Mouse (Mus musculus): ENCODE results near the gene Pde12. TPM values are rescaled to one million over a fixed set of nuclear protein-coding genes. Genes with fewer than 3 reads are reported as not detected.
"Not testable (repeated sequence)": the region's sequence is repeated elsewhere in the genome, so short reads cannot be mapped to it uniquely, and the experiment has no call there.

Gene Pde12
- polyA plus RNA-seq, 1 experiment, result 8.5 TPM

- Histone ChIP-seq H3K9me3 (replicated peaks; ENCODE audit: control insufficient read depth, insufficient read depth, low read length, poor library complexity, severe bottlenecking) (no peaks in the 10 kb centered on the region), H3K4me1 (ENCODE audit: control insufficient read depth, insufficient read depth, low read length) (peaks cover 2% of the 10 kb centered on the region), H3K9ac (ENCODE audit: low read depth, poor library complexity, severe bottlenecking) (no peak overlapping the region), H3K27me3 (ENCODE audit: control insufficient read depth, insufficient read depth, low read length, poor library complexity, severe bottlenecking) (no peaks in the 10 kb centered on the region), H3K36me3 (ENCODE audit: control insufficient read depth, insufficient read depth, low read length, poor library complexity, severe bottlenecking) (no peaks in the 10 kb centered on the region), H3K4me3 (ENCODE audit: low read depth, low read length) (no peak overlapping the region), H3K27ac (ENCODE audit: insufficient read depth, low read length) (no peak overlapping the region)
- TF ChIP-seq CTCF (IDR thresholded peaks at IDR 0.05; ENCODE audit: low read depth, low read length) (no peak), POLR2A (IDR thresholded peaks at IDR 0.05; ENCODE audit: insufficient read depth, low read length) (no peak), EP300 (IDR thresholded peaks at IDR 0.05; ENCODE audit: insufficient read depth, low read depth, low read length) (no peak)
Observed at GRCm38 (mm10) chr14:26675791-26676190, 6.1 kb upstream of the Pde12 start.

GRCm38 (mm10) chr14:26675371-26675770 lies 5.7 kb upstream of the Pde12 start:
- Histone ChIP-seq H3K4me3 (ENCODE audit: low read depth, low read length) (no peak overlapping the region), H3K27me3 (ENCODE audit: control insufficient read depth, insufficient read depth, low read length, poor library complexity, severe bottlenecking) (no peaks in the 10 kb centered on the region), H3K4me1 (ENCODE audit: control insufficient read depth, insufficient read depth, low read length) (peaks cover 2% of the 10 kb centered on the region), H3K27ac (ENCODE audit: insufficient read depth, low read length) (no peak overlapping the region), H3K9ac (ENCODE audit: low read depth, poor library complexity, severe bottlenecking) (no peak overlapping the region), H3K36me3 (ENCODE audit: control insufficient read depth, insufficient read depth, low read length, poor library complexity, severe bottlenecking) (no peaks in the 10 kb centered on the region), H3K9me3 (replicated peaks; ENCODE audit: control insufficient read depth, insufficient read depth, low read length, poor library complexity, severe bottlenecking) (no peaks in the 10 kb centered on the region)
- TF ChIP-seq EP300 (IDR thresholded peaks at IDR 0.05; ENCODE audit: insufficient read depth, low read depth, low read length), result no peak
- TF ChIP-seq CTCF (IDR thresholded peaks at IDR 0.05; ENCODE audit: low read depth, low read length), result peak; percentile 57

GRCm38 (mm10) chr14:26674476-26675169 lies 4.9 kb upstream of the Pde12 start:
- not testable (repeated sequence) for H3K4me1 ChIP-seq (ENCODE audit: control insufficient read depth, insufficient read depth, low read length); H3K27me3 ChIP-seq (ENCODE audit: control insufficient read depth, insufficient read depth, low read length, poor library complexity, severe bottlenecking); H3K4me3 ChIP-seq (ENCODE audit: low read depth, low read length)

GRCm38 (mm10) chr14:26671870-26672615 lies 2.4 kb upstream of the Pde12 start:
- H3K27me3 ChIP-seq (ENCODE audit: control insufficient read depth, insufficient read depth, low read length, poor library complexity, severe bottlenecking); H3K36me3 ChIP-seq (ENCODE audit: control insufficient read depth, insufficient read depth, low read length, poor library complexity, severe bottlenecking); H3K9ac ChIP-seq (ENCODE audit: low read depth, poor library complexity, severe bottlenecking); H3K4me3 ChIP-seq (ENCODE audit: low read depth, low read length); H3K9me3 ChIP-seq (replicated peaks; ENCODE audit: control insufficient read depth, insufficient read depth, low read length, poor library complexity, severe bottlenecking); H3K4me1 ChIP-seq (ENCODE audit: control insufficient read depth, insufficient read depth, low read length); H3K27ac ChIP-seq (ENCODE audit: insufficient read depth, low read length): not testable (repeated sequence)

More at GRCm38 (mm10) chr14:26674476-26675169, 4.9 kb upstream of the Pde12 start:
- H3K27ac ChIP-seq (ENCODE audit: insufficient read depth, low read length); H3K36me3 ChIP-seq (ENCODE audit: control insufficient read depth, insufficient read depth, low read length, poor library complexity, severe bottlenecking); H3K9ac ChIP-seq (ENCODE audit: low read depth, poor library complexity, severe bottlenecking); H3K9me3 ChIP-seq (replicated peaks; ENCODE audit: control insufficient read depth, insufficient read depth, low read length, poor library complexity, severe bottlenecking): not testable (repeated sequence)

GRCm38 (mm10) chr14:26670964-26671363 lies 1.3 kb upstream of the Pde12 start:
- H3K4me3 ChIP-seq (ENCODE audit: low read depth, low read length), result no peak overlapping the region
- no peak overlapping the region for H3K27ac ChIP-seq (ENCODE audit: insufficient read depth, low read length)
- H3K9ac ChIP-seq (ENCODE audit: low read depth, poor library complexity, severe bottlenecking), result no peak overlapping the region
- H3K4me1 ChIP-seq (ENCODE audit: control insufficient read depth, insufficient read depth, low read length), result peaks cover under 1% of the 10 kb centered on the region
- H3K36me3 ChIP-seq (ENCODE audit: control insufficient read depth, insufficient read depth, low read length, poor library complexity, severe bottlenecking), result peaks cover 6% of the 10 kb centered on the region
- H3K27me3 ChIP-seq (ENCODE audit: control insufficient read depth, insufficient read depth, low read length, poor library complexity, severe bottlenecking), result no peaks in the 10 kb centered on the region
- TF ChIP-seq CTCF (IDR thresholded peaks at IDR 0.05; ENCODE audit: low read depth, low read length) (no peak), POLR2A (IDR thresholded peaks at IDR 0.05; ENCODE audit: insufficient read depth, low read length) (no peak), EP300 (IDR thresholded peaks at IDR 0.05; ENCODE audit: insufficient read depth, low read depth, low read length) (no peak)
- H3K9me3 ChIP-seq (replicated peaks; ENCODE audit: control insufficient read depth, insufficient read depth, low read length, poor library complexity, severe bottlenecking), result no peaks in the 10 kb centered on the region

GRCm38 (mm10) chr14:26668371-26669291 lies 1.1 kb downstream of the Pde12 start:
- Histone ChIP-seq H3K9ac (ENCODE audit: low read depth, poor library complexity, severe bottlenecking) (peak overlapping the region; percentile 80), H3K4me1 (ENCODE audit: control insufficient read depth, insufficient read depth, low read length) (no peaks in the 10 kb centered on the region), H3K4me3 (ENCODE audit: low read depth, low read length) (peak overlapping the region; percentile 75), H3K27ac (ENCODE audit: insufficient read depth, low read length) (no peak overlapping the region), H3K36me3 (ENCODE audit: control insufficient read depth, insufficient read depth, low read length, poor library complexity, severe bottlenecking) (peaks cover 24% of the 10 kb centered on the region), H3K9me3 (replicated peaks; ENCODE audit: control insufficient read depth, insufficient read depth, low read length, poor library complexity, severe bottlenecking) (no peaks in the 10 kb centered on the region), H3K27me3 (ENCODE audit: control insufficient read depth, insufficient read depth, low read length, poor library complexity, severe bottlenecking) (no peaks in the 10 kb centered on the region)
- TF ChIP-seq POLR2A (IDR thresholded peaks at IDR 0.05; ENCODE audit: insufficient read depth, low read length) (no peak), EP300 (IDR thresholded peaks at IDR 0.05; ENCODE audit: insufficient read depth, low read depth, low read length) (no peak), CTCF (IDR thresholded peaks at IDR 0.05; ENCODE audit: low read depth, low read length) (no peak)

Measured in ES-Bruce4 (cell line).